Mouse (Mus musculus) testis, adult 2 months (tissue): ENCODE results near the gene Syde2.

ENCODE experiments used
- CTCF ChIP-seq: fragments of 200-500 bp; IDR thresholded peaks from 2 replicates; pipeline ENCODE4 v1.5.1; 2012; ENCODE audit warnings: low read depth, mild to moderate bottlenecking, inconsistent platforms, low read length, moderate library complexity; ENCODE audit not compliant: control insufficient read depth, insufficient read depth, insufficient replicate concordance
- POLR2A ChIP-seq: fragments of 200-500 bp; IDR thresholded peaks from 2 replicates; pipeline ENCODE4 v1.6.1; 2012; ENCODE audit warnings: low read depth, mild to moderate bottlenecking, inconsistent platforms, low read length, moderate library complexity; ENCODE audit not compliant: control insufficient read depth

DNA sequence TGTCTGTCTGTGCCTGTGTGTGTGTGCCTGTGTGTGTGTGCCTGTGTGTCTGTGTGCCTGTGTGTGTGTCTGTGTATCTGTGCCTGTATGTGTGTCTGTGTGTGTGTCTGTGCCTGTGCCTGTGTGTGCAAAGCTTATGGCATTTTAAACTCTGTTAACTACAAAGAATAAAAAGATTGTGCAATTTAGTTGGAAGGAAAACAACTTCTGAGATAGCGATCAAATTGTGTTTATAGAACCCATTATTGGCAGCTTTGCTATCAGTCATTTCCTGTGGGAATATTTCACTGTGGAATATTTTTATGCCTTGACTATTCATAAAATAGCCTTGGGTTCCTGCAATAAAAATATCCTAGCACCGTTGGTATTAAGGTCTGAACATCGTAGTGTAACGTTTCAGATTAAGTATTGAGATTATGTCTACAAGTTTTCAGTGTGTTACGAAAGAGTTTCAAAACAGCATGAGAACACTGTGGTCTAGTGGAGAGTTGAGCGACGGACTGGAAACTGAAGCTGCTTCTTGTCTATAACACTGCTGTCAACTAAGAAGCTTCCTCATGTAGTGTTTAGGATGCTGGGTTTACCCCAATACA is 2.2 kb upstream of the Syde2 start:
- TF ChIP-seq CTCF (no peak), POLR2A (no peak)
